Mouse (Mus musculus) liver, embryonic 14.5 days (tissue): ENCODE measurements at regions not wholly inside any gene's neighbourhood (a gene's known extent, or its start where the extent isn't known, plus 50 kb on each side); places are given as distances from the start of the nearest gene placed in this dataset.

Source experiments
- CTCF ChIP-seq: IDR thresholded peaks from 2 replicates; pipeline ENCODE4 v1.5.1; 2016; ENCODE audit warnings: antibody characterized with exemption, low read depth, control low read depth
- EP300 ChIP-seq: IDR thresholded peaks from 2 replicates; pipeline ENCODE4 v1.6.1; 2016; ENCODE audit warnings: antibody characterized with exemption, low read depth

DNA sequence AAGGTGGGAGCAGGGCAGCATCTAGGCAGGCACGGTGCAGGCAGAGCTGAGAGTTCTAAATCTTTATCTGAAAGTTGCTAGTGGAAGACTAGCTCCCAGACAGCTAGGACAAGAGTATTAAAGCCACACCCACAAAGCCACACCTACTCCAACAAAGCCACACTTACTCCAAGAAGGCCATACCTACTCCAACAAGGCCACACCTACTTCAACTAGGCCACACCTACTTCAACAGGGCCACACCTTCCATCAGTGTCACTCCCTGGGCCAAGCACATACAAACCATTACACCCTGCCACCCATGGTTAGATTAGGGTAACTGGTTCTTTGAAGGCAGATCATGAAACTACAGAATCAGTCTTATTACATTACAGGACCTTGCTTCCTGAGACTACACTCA, 52.4 kb upstream of the Ranbp6 start:
- TF ChIP-seq CTCF, result no peak
- TF ChIP-seq EP300, result no peak
